Mouse (Mus musculus): ENCODE measurements around the gene Scnn1a. TPM values are rescaled to one million over a fixed set of nuclear protein-coding genes. Genes with fewer than 3 reads are reported as not detected.

Gene Scnn1a
- polyA plus RNA-seq, 1 experiment from 2014 or later = 18.5 TPM

GRCm38 (mm10) chr6:125382024-125382423, 61.6 kb downstream of the Scnn1a start:
- no peaks in the 10 kb centered on the region for H3K27me3 ChIP-seq (ENCODE audit: control insufficient read depth, insufficient read depth, low read length)
- H3K36me3 ChIP-seq (ENCODE audit: control insufficient read depth, insufficient read depth, low read length) = no peaks in the 10 kb centered on the region
- no peak overlapping the region for H3K4me3 ChIP-seq (ENCODE audit: low read depth, low read length)
- H3K9ac ChIP-seq (ENCODE audit: low read length) = no peak overlapping the region
- ATAC-seq (ENCODE audit: low FRiP score, low TSS enrichment) (no peak), DNase-seq (ENCODE audit: low spot score) (no peak)
- 68% methylated on average over 2 of the region's 2 CpGs for WGBS
- H3K9me3 ChIP-seq (ENCODE audit: control insufficient read depth, low read length) = no peaks in the 10 kb centered on the region
- H3K4me1 ChIP-seq (replicated peaks; ENCODE audit: control insufficient read depth, insufficient read depth) = peaks cover 3% of the 10 kb centered on the region; the same call in 1 of the 2 replicates
- no peak overlapping the region for H3K27ac ChIP-seq (replicated peaks)
- TF ChIP-seq EP300 (optimal IDR thresholded peaks at IDR 0.05) (no peak), CTCF (IDR thresholded peaks at IDR 0.05; ENCODE audit: low read depth) (no peak)
- no peak overlapping the region for H3K4me2 ChIP-seq (replicated peaks; ENCODE audit: low read depth)

GRCm38 (mm10) chr6:125385066-125385974, 64.9 kb downstream of the Scnn1a start:
- Histone ChIP-seq H3K9me3 (ENCODE audit: control insufficient read depth, low read length) (no peaks in the 10 kb centered on the region), H3K27me3 (ENCODE audit: control insufficient read depth, insufficient read depth, low read length) (no peaks in the 10 kb centered on the region), H3K36me3 (ENCODE audit: control insufficient read depth, insufficient read depth, low read length) (no peaks in the 10 kb centered on the region), H3K4me2 (replicated peaks; ENCODE audit: low read depth) (no peak overlapping the region), H3K4me3 (ENCODE audit: low read depth, low read length) (no peak overlapping the region), H3K9ac (ENCODE audit: low read length) (no peak overlapping the region), H3K27ac (replicated peaks) (no peak overlapping the region; the same call in 1 of the 2 replicates), H3K4me1 (replicated peaks; ENCODE audit: control insufficient read depth, insufficient read depth) (no peaks in the 10 kb centered on the region)
- DNase-seq (ENCODE audit: low spot score) = no peak
- ATAC-seq (ENCODE audit: low FRiP score, low TSS enrichment) = 0 out of 2 replicates have a peak, but pooled peaks have one; percentile 10
- 69% methylated on average over 11 of the region's 11 CpGs for WGBS
- TF ChIP-seq EP300 (optimal IDR thresholded peaks at IDR 0.05) = no peak
- peak; percentile 75 for TF ChIP-seq CTCF (IDR thresholded peaks at IDR 0.05; ENCODE audit: low read depth)

GRCm38 (mm10) chr6:125386080-125386479, 65.6 kb downstream of the Scnn1a start:
- Histone ChIP-seq H3K36me3 (ENCODE audit: control insufficient read depth, insufficient read depth, low read length) (no peaks in the 10 kb centered on the region), H3K9me3 (ENCODE audit: control insufficient read depth, low read length) (no peaks in the 10 kb centered on the region), H3K27me3 (ENCODE audit: control insufficient read depth, insufficient read depth, low read length) (no peaks in the 10 kb centered on the region), H3K4me3 (ENCODE audit: low read depth, low read length) (no peak overlapping the region), H3K27ac (replicated peaks) (no peak overlapping the region; the same call in 1 of the 2 replicates), H3K4me2 (replicated peaks; ENCODE audit: low read depth) (no peak overlapping the region), H3K9ac (ENCODE audit: low read length) (no peak overlapping the region), H3K4me1 (replicated peaks; ENCODE audit: control insufficient read depth, insufficient read depth) (no peaks in the 10 kb centered on the region)
- DNase-seq (ENCODE audit: low spot score) (no peak), ATAC-seq (ENCODE audit: low FRiP score, low TSS enrichment) (peak; percentile 27; the same call in 1 of the 2 replicates)
- TF ChIP-seq EP300 (optimal IDR thresholded peaks at IDR 0.05) = no peak
- no peak for TF ChIP-seq CTCF (IDR thresholded peaks at IDR 0.05; ENCODE audit: low read depth)
- WGBS = 50% methylated on average over 6 of the region's 6 CpGs

GRCm38 (mm10) chr6:125389853-125390252, 69.4 kb downstream of the Scnn1a start:
- Histone ChIP-seq H3K9me3 (ENCODE audit: control insufficient read depth, low read length) (no peaks in the 10 kb centered on the region), H3K4me3 (ENCODE audit: low read depth, low read length) (no peak overlapping the region), H3K36me3 (ENCODE audit: control insufficient read depth, insufficient read depth, low read length) (no peaks in the 10 kb centered on the region), H3K9ac (ENCODE audit: low read length) (no peak overlapping the region), H3K4me2 (replicated peaks; ENCODE audit: low read depth) (no peak overlapping the region), H3K27ac (replicated peaks) (no peak overlapping the region), H3K4me1 (replicated peaks; ENCODE audit: control insufficient read depth, insufficient read depth) (no peaks in the 10 kb centered on the region), H3K27me3 (ENCODE audit: control insufficient read depth, insufficient read depth, low read length) (no peaks in the 10 kb centered on the region)
- DNase-seq (ENCODE audit: low spot score) (no peak), ATAC-seq (ENCODE audit: low FRiP score, low TSS enrichment) (no peak)
- TF ChIP-seq CTCF (IDR thresholded peaks at IDR 0.05; ENCODE audit: low read depth) (no peak), EP300 (optimal IDR thresholded peaks at IDR 0.05) (no peak)
- WGBS = 90% methylated on average over 5 of the region's 5 CpGs

Other genes with a start within 250 kb of the Scnn1a start
- 28.1 and 36.6 TPM in 2 replicates for gene Chd4, start 224.7 kb upstream of the Scnn1a start, polyA plus RNA-seq (2015; fragmentation: Nextera tagmentation; extraction: Ambion mirVana)
- 25.0 and 26.6 TPM in 2 replicates for gene Nop2, start 188.8 kb upstream of the Scnn1a start, polyA plus RNA-seq (2015; fragmentation: Nextera tagmentation; extraction: Ambion mirVana)
- gene Iffo1, start 175.4 kb upstream of the Scnn1a start, polyA plus RNA-seq (2015; fragmentation: Nextera tagmentation; extraction: Ambion mirVana) = 4.4 and 5.7 TPM in 2 replicates
- 920 and 1,103 TPM in 2 replicates for gene Gapdh, start 154.2 kb upstream of the Scnn1a start, polyA plus RNA-seq (2015; fragmentation: Nextera tagmentation; extraction: Ambion mirVana)
- gene Ncapd2, start 129.0 kb upstream of the Scnn1a start, polyA plus RNA-seq (2015; fragmentation: Nextera tagmentation; extraction: Ambion mirVana) = 15.3 and 16.6 TPM in 2 replicates
- 196 and 211 TPM in 2 replicates for gene Mrpl51, start 128.9 kb upstream of the Scnn1a start, polyA plus RNA-seq (2015; fragmentation: Nextera tagmentation; extraction: Ambion mirVana)
- 3.3 and 3.4 TPM in 2 replicates for gene Vamp1, start 105.1 kb upstream of the Scnn1a start, polyA plus RNA-seq (2015; fragmentation: Nextera tagmentation; extraction: Ambion mirVana)
- gene Tapbpl, start 88.8 kb upstream of the Scnn1a start, polyA plus RNA-seq (2015; fragmentation: Nextera tagmentation; extraction: Ambion mirVana) = 8.5 and 8.6 TPM in 2 replicates
- gene Cd27, start 83.6 kb upstream of the Scnn1a start, polyA plus RNA-seq (2015; fragmentation: Nextera tagmentation; extraction: Ambion mirVana) = 0.91 and 1.1 TPM in 2 replicates
- 0.08 and 0.15 TPM in 2 replicates for gene Tuba3a, start 34.6 kb upstream of the Scnn1a start, polyA plus RNA-seq (2015; fragmentation: Nextera tagmentation; extraction: Ambion mirVana)
- gene Ltbr, start 6.8 kb upstream of the Scnn1a start, polyA plus RNA-seq (2015; fragmentation: Nextera tagmentation; extraction: Ambion mirVana) = 71.5 and 73.0 TPM in 2 replicates
- gene Tnfrsf1a, start 28.7 kb downstream of the Scnn1a start, polyA plus RNA-seq (2015; fragmentation: Nextera tagmentation; extraction: Ambion mirVana) = 75.3 and 77.7 TPM in 2 replicates
- gene Plekhg6, start 60.1 kb downstream of the Scnn1a start, polyA plus RNA-seq (2015; fragmentation: Nextera tagmentation; extraction: Ambion mirVana) = 6.3 and 6.7 TPM in 2 replicates
- gene Cd9, start 174.1 kb downstream of the Scnn1a start, polyA plus RNA-seq (2015; fragmentation: Nextera tagmentation; extraction: Ambion mirVana) = 487 and 500 TPM in 2 replicates
- gene Vwf, start 226.1 kb downstream of the Scnn1a start, polyA plus RNA-seq (2015; fragmentation: Nextera tagmentation; extraction: Ambion mirVana) = 7.8 and 9.5 TPM in 2 replicates